Mouse (Mus musculus) heart, postnatal 0 days (tissue): ENCODE measurements at regions not wholly inside any gene's neighbourhood (a gene's known extent, or its start where the extent isn't known, plus 50 kb on each side); places are given as distances from the start of the nearest gene placed in this dataset.
A peak's percentile ranks its signal among the peaks of the same experiment; 100 is the strongest.

ENCODE experiments used
- ATAC-seq: fragments of 200-750 bp; cut with Nextera tagmentation; 2 replicates; pipeline ENCODE4 v1.8.0; 2017; ENCODE audit warnings: low read depth, moderate number of reproducible peaks, moderate library complexity; ENCODE audit not compliant: insufficient read depth
- DNase-seq: peaks from one replicate; pipeline ENCODE4 v3.0.0-alpha.2; 2016; ENCODE audit warnings: low spot score
- H3K27ac ChIP-seq: fragments of 300-500 bp; sonication (generic); 2 replicates; pipeline ENCODE4 v1.5.1; 2014; ENCODE audit warnings: low read depth, mild to moderate bottlenecking
- H3K27me3 ChIP-seq: fragments of 300-500 bp; sonication (generic); 2 replicates; pipeline ENCODE4 v1.6.1; 2014; ENCODE audit warnings: low read length, mixed read lengths; ENCODE audit not compliant: control insufficient read depth, insufficient read depth
- H3K36me3 ChIP-seq: fragments of 300-500 bp; sonication (generic); replicated peaks from 2 replicates; pipeline ENCODE4 v1.6.1; 2014; ENCODE audit warnings: low read length, mixed read lengths; ENCODE audit not compliant: control insufficient read depth, insufficient read depth
- H3K4me1 ChIP-seq: fragments of 300-500 bp; sonication (generic); 2 replicates; pipeline ENCODE4 v1.6.1; 2014; ENCODE audit warnings: antibody characterized with exemption; ENCODE audit not compliant: control insufficient read depth, insufficient read depth
- H3K4me2 ChIP-seq: fragments of 300-500 bp; sonication (generic); 2 replicates; pipeline ENCODE4 v1.6.1; 2014; ENCODE audit warnings: low read depth, mild to moderate bottlenecking, low read length, moderate library complexity
- H3K4me3 ChIP-seq: fragments of 300-500 bp; sonication (generic); 2 replicates; pipeline ENCODE4 v1.5.1; 2014; ENCODE audit warnings: low read depth, low read length
- H3K9ac ChIP-seq: fragments of 300-500 bp; sonication (generic); replicated peaks from 2 replicates; pipeline ENCODE4 v1.6.1; 2014; ENCODE audit warnings: low read depth, low read length, mixed read lengths
- H3K9me3 ChIP-seq: fragments of 300-500 bp; sonication (generic); replicated peaks from 2 replicates; pipeline ENCODE4 v1.6.1; 2016; ENCODE audit warnings: low read length; ENCODE audit not compliant: control insufficient read depth
- CTCF ChIP-seq: IDR thresholded peaks from 2 replicates; pipeline ENCODE4 v1.5.1; 2016; ENCODE audit warnings: antibody characterized with exemption, control low read depth, low read depth
- EP300 ChIP-seq: IDR thresholded peaks from 2 replicates; pipeline ENCODE4 v1.6.1; 2016; ENCODE audit warnings: antibody characterized with exemption, low read depth
- WGBS: fragments of 180-500 bp; shearing (Covaris S2); extraction: QIAGEN DNeasy Blood & Tissue Kit; methylation state at CpG from one replicate; pipeline ENCODE4 v1.1.7; 2014; 5-methylcytosine and 5-hydroxymethylcytosine counted together

DNA sequence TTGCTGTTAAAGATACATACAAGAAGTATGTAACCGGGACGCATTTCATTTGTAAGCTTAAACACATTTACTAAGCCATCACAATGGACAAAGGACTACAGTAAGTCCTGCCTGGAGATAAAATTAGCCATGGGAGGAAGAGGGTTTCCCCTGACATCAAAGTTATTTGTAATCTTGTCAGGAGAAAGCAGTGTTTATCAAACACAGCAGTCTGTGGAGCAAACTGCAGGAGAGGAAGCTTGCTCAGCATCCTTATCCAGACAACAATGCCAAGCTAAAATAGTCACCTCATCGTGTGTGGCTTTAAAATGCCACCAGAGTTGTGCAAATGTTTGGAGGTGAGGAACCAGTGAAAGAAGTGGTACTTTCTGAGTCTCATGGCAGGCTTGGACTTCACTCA, 216.9 kb upstream of the Gpc5 start:
- H3K4me1 ChIP-seq, result peaks cover 5% of the 10 kb centered on the region; the same call in 1 of the 2 replicates
- no peaks in the 10 kb centered on the region for H3K9me3 ChIP-seq
- peak overlapping the region; percentile 15; the same call in 1 of the 2 replicates for H3K27ac ChIP-seq
- no peak overlapping the region for H3K4me2 ChIP-seq
- DNase-seq (no peak), ATAC-seq (no peak)
- H3K9ac ChIP-seq, result no peak overlapping the region
- H3K36me3 ChIP-seq, result no peaks in the 10 kb centered on the region
- 27% methylated on average over 3 of the region's 3 CpGs for WGBS
- TF ChIP-seq EP300 (no peak), CTCF (no peak)
- no peak overlapping the region for H3K4me3 ChIP-seq
- no peaks in the 10 kb centered on the region for H3K27me3 ChIP-seq

DNA sequence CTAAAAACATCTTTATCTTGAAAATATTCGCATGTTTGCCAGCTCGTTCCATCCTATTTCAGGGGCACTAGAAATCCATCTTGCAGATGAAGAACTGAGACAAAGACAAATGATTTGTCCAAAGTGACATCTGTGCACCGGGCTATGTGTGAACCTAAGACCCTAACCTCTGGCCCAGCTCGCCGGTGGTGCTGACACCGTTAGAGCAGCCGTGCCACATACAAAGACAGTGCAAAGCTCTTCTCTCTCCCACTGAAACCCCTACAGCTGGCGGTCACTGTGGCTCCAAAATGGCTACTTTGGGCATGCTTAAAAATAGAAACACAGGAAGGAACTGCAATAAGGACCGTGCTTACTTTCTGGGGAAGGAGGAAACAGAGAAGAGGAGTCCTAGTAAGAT, 215.6 kb upstream of the Gpc5 start:
- no peak for ATAC-seq
- Histone ChIP-seq H3K9ac (no peak overlapping the region), H3K27me3 (no peaks in the 10 kb centered on the region), H3K4me1 (peaks cover 5% of the 10 kb centered on the region; the same call in 1 of the 2 replicates), H3K4me2 (no peak overlapping the region), H3K4me3 (no peak overlapping the region), H3K36me3 (no peaks in the 10 kb centered on the region), H3K27ac (no peak overlapping the region), H3K9me3 (no peaks in the 10 kb centered on the region)
- DNase-seq, result no peak
- TF ChIP-seq CTCF (no peak), EP300 (no peak)
- WGBS, result 49% methylated on average over 9 of the region's 9 CpGs

DNA sequence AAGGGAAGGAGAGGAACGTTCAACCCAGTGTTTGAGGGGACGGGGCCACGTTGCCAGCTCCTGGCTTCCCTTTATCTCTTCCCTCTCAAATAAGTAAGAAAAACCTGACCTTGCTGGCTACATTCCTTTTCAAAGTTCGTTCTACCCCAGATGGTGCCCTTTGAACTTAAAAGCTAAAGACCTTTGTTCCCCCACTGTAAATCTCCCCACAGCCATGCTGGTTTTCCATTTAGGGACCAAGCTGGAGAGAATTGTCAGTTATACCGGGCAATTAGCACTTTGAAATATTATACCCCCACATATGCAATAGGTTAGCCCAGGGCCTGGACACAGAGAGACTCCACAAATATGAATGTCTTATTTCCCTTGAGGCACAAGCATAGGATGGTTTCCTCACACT, 214.5 kb upstream of the Gpc5 start:
- Histone ChIP-seq H3K4me3 (no peak overlapping the region), H3K4me1 (peaks cover 5% of the 10 kb centered on the region; the same call in 1 of the 2 replicates), H3K27ac (no peak overlapping the region), H3K9ac (no peak overlapping the region), H3K9me3 (no peaks in the 10 kb centered on the region), H3K4me2 (no peak overlapping the region), H3K27me3 (no peaks in the 10 kb centered on the region), H3K36me3 (no peaks in the 10 kb centered on the region)
- DNase-seq (no peak), ATAC-seq (no peak)
- WGBS, result 51% methylated on average over 5 of the region's 5 CpGs
- TF ChIP-seq CTCF (no peak), EP300 (no peak)

DNA sequence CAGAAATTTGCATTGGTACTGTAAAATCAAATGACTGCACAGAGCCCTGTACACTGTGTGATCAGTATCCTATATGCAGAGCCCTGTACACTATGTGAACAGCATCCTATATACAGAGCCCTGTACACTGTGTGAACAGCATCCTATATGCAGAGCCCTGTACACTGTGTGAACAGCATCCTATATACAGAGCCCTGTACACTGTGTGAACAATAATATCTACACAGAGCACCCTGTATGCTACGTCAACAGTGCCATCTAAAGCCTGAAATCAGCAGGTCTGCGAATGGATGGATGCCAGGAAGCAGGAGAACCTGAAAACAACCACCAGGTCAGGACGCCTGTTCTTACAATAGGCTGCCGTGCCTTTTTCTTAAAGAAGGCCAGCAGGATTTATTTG, 211.7 kb upstream of the Gpc5 start:
- Histone ChIP-seq H3K27ac (no peak overlapping the region), H3K4me1 (peaks cover 5% of the 10 kb centered on the region; the same call in 1 of the 2 replicates), H3K36me3 (no peaks in the 10 kb centered on the region), H3K4me3 (no peak overlapping the region), H3K9me3 (no peaks in the 10 kb centered on the region), H3K9ac (no peak overlapping the region), H3K27me3 (no peaks in the 10 kb centered on the region), H3K4me2 (no peak overlapping the region)
- DNase-seq, result no peak
- no peak for ATAC-seq
- WGBS, result 39% methylated on average over 4 of the region's 4 CpGs
- TF ChIP-seq CTCF, result no peak
- no peak for TF ChIP-seq EP300

DNA sequence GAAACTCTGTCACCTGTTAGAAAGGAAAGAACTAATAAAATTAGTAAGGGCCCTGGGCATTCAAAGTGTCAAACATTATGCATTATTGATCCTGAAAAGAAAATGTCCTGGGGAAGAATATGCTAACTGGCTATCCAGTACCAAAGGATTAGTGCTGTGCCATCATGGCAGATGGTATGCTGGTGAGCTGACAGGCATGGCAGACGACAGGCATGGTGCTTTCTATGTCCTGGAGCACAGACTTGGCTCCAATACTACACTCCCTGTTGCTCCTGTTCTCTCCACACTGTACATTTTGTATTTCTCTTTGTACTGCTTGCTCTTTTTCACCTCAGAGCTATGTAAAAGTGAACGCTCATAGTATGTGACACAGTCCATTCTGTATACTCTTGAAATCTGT, 187.9 kb upstream of the Gpc5 start:
- no peaks in the 10 kb centered on the region for H3K27me3 ChIP-seq
- H3K36me3 ChIP-seq, result no peaks in the 10 kb centered on the region
- H3K27ac ChIP-seq, result no peak overlapping the region
- 81% methylated on average over 2 of the region's 2 CpGs for WGBS
- ATAC-seq (no peak), DNase-seq (no peak)
- TF ChIP-seq EP300, result no peak
- no peak for TF ChIP-seq CTCF
- no peaks in the 10 kb centered on the region for H3K9me3 ChIP-seq
- H3K9ac ChIP-seq, result no peak overlapping the region
- no peak overlapping the region for H3K4me2 ChIP-seq
- no peak overlapping the region for H3K4me3 ChIP-seq
- H3K4me1 ChIP-seq, result no peaks in the 10 kb centered on the region

DNA sequence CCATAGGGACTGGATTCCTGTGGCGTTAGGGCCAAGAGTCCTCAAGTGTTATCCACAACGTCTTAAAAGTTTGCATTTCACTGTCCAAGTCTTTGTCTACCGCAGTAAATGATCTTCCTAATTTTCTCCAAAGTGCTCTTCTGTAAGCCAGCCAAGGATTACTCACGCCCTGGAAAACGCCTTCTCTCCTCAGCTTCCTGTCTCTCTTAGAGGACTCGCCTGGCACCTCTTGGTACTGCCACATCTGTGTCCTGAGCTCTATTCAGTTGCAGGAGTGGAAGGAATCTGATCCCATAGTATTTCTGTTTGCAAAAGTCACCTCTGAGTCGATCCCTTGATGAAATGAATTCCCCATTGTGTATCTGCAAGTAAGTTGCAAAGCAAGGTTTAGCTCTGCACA, 179.7 kb upstream of the Gpc5 start:
- DNase-seq (no peak), ATAC-seq (no peak)
- no peaks in the 10 kb centered on the region for H3K4me1 ChIP-seq
- H3K27ac ChIP-seq, result no peak overlapping the region
- H3K4me2 ChIP-seq, result no peak overlapping the region
- H3K9ac ChIP-seq, result no peak overlapping the region
- WGBS, result 53% methylated on average over 7 of the region's 7 CpGs
- H3K9me3 ChIP-seq, result no peaks in the 10 kb centered on the region
- H3K4me3 ChIP-seq, result no peak overlapping the region
- no peaks in the 10 kb centered on the region for H3K36me3 ChIP-seq
- no peaks in the 10 kb centered on the region for H3K27me3 ChIP-seq
- TF ChIP-seq CTCF (no peak), EP300 (no peak)
